Mouse (Mus musculus) olfactory bulb, adult 2 months (tissue): ENCODE results near the gene Psmb9.

Source experiments
- CTCF ChIP-seq: fragments of 200-500 bp; IDR thresholded peaks from 2 replicates; pipeline ENCODE4 v1.5.1; 2012; ENCODE audit warnings: low read depth, mild to moderate bottlenecking, low read length, moderate library complexity; ENCODE audit not compliant: insufficient read depth
- POLR2A ChIP-seq: fragments of 200-500 bp; IDR thresholded peaks from 2 replicates; pipeline ENCODE4 v1.6.1; 2012; ENCODE audit warnings: mild to moderate bottlenecking, low read depth, low read length, moderate library complexity; ENCODE audit not compliant: insufficient read depth

GRCm38 (mm10) chr17:34170487-34170876, 17.1 kb downstream of the Psmb9 start:
- TF ChIP-seq POLR2A (no peak), CTCF (no peak)
